Mouse (Mus musculus) brain, embryonic 14.5 days (tissue): ENCODE results near the gene Atrnl1.

Experiments used
- CTCF ChIP-seq: fragments of 200-500 bp; IDR thresholded peaks from 2 replicates; pipeline ENCODE4 v1.5.1; 2012; ENCODE audit warnings: inconsistent platforms, mild to moderate bottlenecking, moderate library complexity, borderline replicate concordance; ENCODE audit not compliant: insufficient read depth, insufficient read length; ENCODE audit errors: extremely low read depth
- POLR2A ChIP-seq: fragments of 200-500 bp; IDR thresholded peaks from 2 replicates; pipeline ENCODE4 v1.6.1; 2012; ENCODE audit warnings: mild to moderate bottlenecking, inconsistent platforms, borderline replicate concordance; ENCODE audit not compliant: poor library complexity, insufficient read depth, insufficient read length, severe bottlenecking; ENCODE audit errors: extremely low read depth

GRCm38 (mm10) chr19:57667946-57668345 is 57.1 kb downstream of the Atrnl1 start:
- TF ChIP-seq CTCF (no peak), POLR2A (no peak)
